Mouse (Mus musculus): ENCODE measurements around the gene Gps1. TPM values are rescaled to one million over a fixed set of nuclear protein-coding genes. Genes with fewer than 3 reads are reported as not detected.

The Gps1 gene
- polyA plus RNA-seq (2014; fragmentation: Nextera tagmentation; extraction: Ambion mirVana): 218 and 224 TPM in 2 replicates

GRCm38 (mm10) chr11:120784064-120784791 is at the start of gene Gps1, which contains the start of gene Rfng:
Gps1 (plus strand) TSS chr11:120784272.
Rfng (minus strand) TSS chr11:120784207.
- peak within 1 kb of the TSS; percentile 70 for H3K27ac ChIP-seq (ENCODE audit: low read length)
- ATAC-seq (ENCODE audit: insufficient number of reproducible peaks, insufficient read depth, low FRiP score, low read depth): peak; percentile 80
- WGBS: under 1% methylated on average over 75 of the region's 107 CpGs
- no peaks in the 10 kb centered on the region for H3K9me3 ChIP-seq (ENCODE audit: control insufficient read depth, low read depth, low read length)
- H3K9ac ChIP-seq (replicated peaks; ENCODE audit: low read depth, low read length): peak within 1 kb of the TSS; percentile 88
- no peaks in the 10 kb centered on the region for H3K27me3 ChIP-seq (ENCODE audit: control insufficient read depth, insufficient read depth, low read length)
- peaks cover 7% of the 10 kb centered on the region; the same call in 1 of the 2 replicates for H3K4me1 ChIP-seq (ENCODE audit: control insufficient read depth, insufficient read depth, low read length)
- peak within 1 kb of the TSS; percentile 93 for H3K4me2 ChIP-seq (replicated peaks; ENCODE audit: low read depth, low read length)
- H3K36me3 ChIP-seq (ENCODE audit: control insufficient read depth, insufficient read depth, low read length): peaks cover 32% of the 10 kb centered on the region
- H3K4me3 ChIP-seq (ENCODE audit: low read depth, low read length): peak within 1 kb of the TSS; percentile 85

GRCm38 (mm10) chr11:120736424-120736823 is 47.6 kb upstream of the Gps1 start:
- no peak overlapping the region for H3K4me2 ChIP-seq (replicated peaks; ENCODE audit: low read depth, low read length)
- no peaks in the 10 kb centered on the region for H3K9me3 ChIP-seq (ENCODE audit: control insufficient read depth, low read depth, low read length)
- 64% methylated on average over 6 of the region's 6 CpGs for WGBS
- no peaks in the 10 kb centered on the region for H3K4me1 ChIP-seq (ENCODE audit: control insufficient read depth, insufficient read depth, low read length)
- no peaks in the 10 kb centered on the region for H3K36me3 ChIP-seq (ENCODE audit: control insufficient read depth, insufficient read depth, low read length)
- no peak overlapping the region for H3K4me3 ChIP-seq (ENCODE audit: low read depth, low read length)
- H3K9ac ChIP-seq (replicated peaks; ENCODE audit: low read depth, low read length): no peak overlapping the region
- no peaks in the 10 kb centered on the region for H3K27me3 ChIP-seq (ENCODE audit: control insufficient read depth, insufficient read depth, low read length)
- no peak overlapping the region for H3K27ac ChIP-seq (ENCODE audit: low read length)
- ATAC-seq (ENCODE audit: insufficient number of reproducible peaks, insufficient read depth, low FRiP score, low read depth): no peak

GRCm38 (mm10) chr11:120740981-120741380 is 43.1 kb upstream of the Gps1 start:
- ATAC-seq (ENCODE audit: insufficient number of reproducible peaks, insufficient read depth, low FRiP score, low read depth): no peak
- no peak overlapping the region for H3K9ac ChIP-seq (replicated peaks; ENCODE audit: low read depth, low read length)
- no peaks in the 10 kb centered on the region for H3K27me3 ChIP-seq (ENCODE audit: control insufficient read depth, insufficient read depth, low read length)
- H3K36me3 ChIP-seq (ENCODE audit: control insufficient read depth, insufficient read depth, low read length): no peaks in the 10 kb centered on the region
- no peak overlapping the region for H3K4me2 ChIP-seq (replicated peaks; ENCODE audit: low read depth, low read length)
- no peak overlapping the region for H3K4me3 ChIP-seq (ENCODE audit: low read depth, low read length)
- no peak overlapping the region for H3K27ac ChIP-seq (ENCODE audit: low read length)
- no peaks in the 10 kb centered on the region for H3K9me3 ChIP-seq (ENCODE audit: control insufficient read depth, low read depth, low read length)
- 93% methylated on average over 5 of the region's 5 CpGs for WGBS
- H3K4me1 ChIP-seq (ENCODE audit: control insufficient read depth, insufficient read depth, low read length): no peaks in the 10 kb centered on the region

- Histone ChIP-seq H3K27ac (ENCODE audit: low read length) (no peak overlapping the region), H3K36me3 (ENCODE audit: control insufficient read depth, insufficient read depth, low read length) (no peaks in the 10 kb centered on the region), H3K9me3 (ENCODE audit: control insufficient read depth, low read depth, low read length) (no peaks in the 10 kb centered on the region), H3K4me1 (ENCODE audit: control insufficient read depth, insufficient read depth, low read length) (no peaks in the 10 kb centered on the region), H3K4me2 (replicated peaks; ENCODE audit: low read depth, low read length) (no peak overlapping the region), H3K9ac (replicated peaks; ENCODE audit: low read depth, low read length) (no peak overlapping the region), H3K4me3 (ENCODE audit: low read depth, low read length) (no peak overlapping the region), H3K27me3 (ENCODE audit: control insufficient read depth, insufficient read depth, low read length) (no peaks in the 10 kb centered on the region)
- ATAC-seq (ENCODE audit: insufficient number of reproducible peaks, insufficient read depth, low FRiP score, low read depth): no peak
- WGBS: 60% methylated on average over 7 of the region's 7 CpGs
Observed at GRCm38 (mm10) chr11:120744121-120744701, 39.9 kb upstream of the Gps1 start.

GRCm38 (mm10) chr11:120747974-120748373 is 36.1 kb upstream of the Gps1 start:
- Histone ChIP-seq H3K27ac (ENCODE audit: low read length) (no peak overlapping the region), H3K9me3 (ENCODE audit: control insufficient read depth, low read depth, low read length) (no peaks in the 10 kb centered on the region), H3K4me2 (replicated peaks; ENCODE audit: low read depth, low read length) (no peak overlapping the region), H3K4me3 (ENCODE audit: low read depth, low read length) (no peak overlapping the region), H3K27me3 (ENCODE audit: control insufficient read depth, insufficient read depth, low read length) (no peaks in the 10 kb centered on the region), H3K9ac (replicated peaks; ENCODE audit: low read depth, low read length) (no peak overlapping the region), H3K4me1 (ENCODE audit: control insufficient read depth, insufficient read depth, low read length) (no peaks in the 10 kb centered on the region), H3K36me3 (ENCODE audit: control insufficient read depth, insufficient read depth, low read length) (no peaks in the 10 kb centered on the region)
- 66% methylated on average over 4 of the region's 4 CpGs for WGBS
- no peak for ATAC-seq (ENCODE audit: insufficient number of reproducible peaks, insufficient read depth, low FRiP score, low read depth)

GRCm38 (mm10) chr11:120749430-120749829 is 34.6 kb upstream of the Gps1 start:
- WGBS: 58% methylated on average over 8 of the region's 8 CpGs
- H3K4me1 ChIP-seq (ENCODE audit: control insufficient read depth, insufficient read depth, low read length): no peaks in the 10 kb centered on the region
- no peaks in the 10 kb centered on the region for H3K9me3 ChIP-seq (ENCODE audit: control insufficient read depth, low read depth, low read length)
- H3K9ac ChIP-seq (replicated peaks; ENCODE audit: low read depth, low read length): no peak overlapping the region
- H3K4me2 ChIP-seq (replicated peaks; ENCODE audit: low read depth, low read length): no peak overlapping the region
- H3K36me3 ChIP-seq (ENCODE audit: control insufficient read depth, insufficient read depth, low read length): no peaks in the 10 kb centered on the region
- H3K4me3 ChIP-seq (ENCODE audit: low read depth, low read length): no peak overlapping the region
- ATAC-seq (ENCODE audit: insufficient number of reproducible peaks, insufficient read depth, low FRiP score, low read depth): no peak
- H3K27ac ChIP-seq (ENCODE audit: low read length): no peak overlapping the region
- no peaks in the 10 kb centered on the region for H3K27me3 ChIP-seq (ENCODE audit: control insufficient read depth, insufficient read depth, low read length)

GRCm38 (mm10) chr11:120751606-120752005 is 32.5 kb upstream of the Gps1 start:
- H3K9ac ChIP-seq (replicated peaks; ENCODE audit: low read depth, low read length): no peak overlapping the region
- 58% methylated on average over 4 of the region's 4 CpGs for WGBS
- no peaks in the 10 kb centered on the region for H3K27me3 ChIP-seq (ENCODE audit: control insufficient read depth, insufficient read depth, low read length)
- no peaks in the 10 kb centered on the region for H3K4me1 ChIP-seq (ENCODE audit: control insufficient read depth, insufficient read depth, low read length)
- H3K9me3 ChIP-seq (ENCODE audit: control insufficient read depth, low read depth, low read length): no peaks in the 10 kb centered on the region
- H3K36me3 ChIP-seq (ENCODE audit: control insufficient read depth, insufficient read depth, low read length): no peaks in the 10 kb centered on the region
- no peak for ATAC-seq (ENCODE audit: insufficient number of reproducible peaks, insufficient read depth, low FRiP score, low read depth)
- no peak overlapping the region for H3K27ac ChIP-seq (ENCODE audit: low read length)
- no peak overlapping the region for H3K4me3 ChIP-seq (ENCODE audit: low read depth, low read length)
- no peak overlapping the region for H3K4me2 ChIP-seq (replicated peaks; ENCODE audit: low read depth, low read length)

- no peak overlapping the region for H3K4me2 ChIP-seq (replicated peaks; ENCODE audit: low read depth, low read length)
- H3K9ac ChIP-seq (replicated peaks; ENCODE audit: low read depth, low read length): no peak overlapping the region
- no peaks in the 10 kb centered on the region for H3K4me1 ChIP-seq (ENCODE audit: control insufficient read depth, insufficient read depth, low read length)
- no peak overlapping the region for H3K27ac ChIP-seq (ENCODE audit: low read length)
- H3K36me3 ChIP-seq (ENCODE audit: control insufficient read depth, insufficient read depth, low read length): no peaks in the 10 kb centered on the region
- peaks cover 13% of the 10 kb centered on the region for H3K9me3 ChIP-seq (ENCODE audit: control insufficient read depth, low read depth, low read length)
- H3K27me3 ChIP-seq (ENCODE audit: control insufficient read depth, insufficient read depth, low read length): no peaks in the 10 kb centered on the region
- WGBS: 83% methylated on average over 9 of the region's 9 CpGs
- H3K4me3 ChIP-seq (ENCODE audit: low read depth, low read length): no peak overlapping the region
- no peak for ATAC-seq (ENCODE audit: insufficient number of reproducible peaks, insufficient read depth, low FRiP score, low read depth)
Observed at GRCm38 (mm10) chr11:120760236-120760635, 23.8 kb upstream of the Gps1 start.

Measured in stomach, embryonic 14.5 days (tissue).